Mouse (Mus musculus): ENCODE measurements at regions not wholly inside any gene's neighbourhood (a gene's known extent, or its start where the extent isn't known, plus 50 kb on each side); places are given as distances from the start of the nearest gene placed in this dataset.
A peak's percentile ranks its signal among the peaks of the same experiment; 100 is the strongest.

DNA sequence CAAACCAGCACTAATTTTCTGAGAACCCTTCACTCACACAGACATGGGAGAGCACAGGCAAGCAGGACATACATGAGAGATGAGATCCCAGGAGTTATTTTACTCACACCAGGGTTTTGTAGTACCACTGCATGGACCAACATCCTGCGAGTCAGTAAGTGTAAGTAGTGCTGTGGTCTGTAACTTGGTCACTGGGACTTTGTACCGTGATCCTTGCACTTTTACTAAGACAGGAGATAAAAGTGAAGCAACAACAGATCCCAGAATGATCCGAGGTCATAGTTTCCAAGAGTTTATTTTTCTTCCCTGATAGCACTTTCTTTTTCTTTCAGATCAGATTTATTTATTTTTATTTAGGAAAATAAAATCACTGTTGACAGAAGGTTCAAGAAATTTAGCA lies 54.1 kb upstream of the Mtap start:
- DNase-seq (ENCODE audit: low spot score in 2 of 2), result no peak

GRCm38 (mm10) chr4:89078485-89078884 lies 58.4 kb upstream of the Mtap start:
- no peak for DNase-seq (ENCODE audit: low spot score in 2 of 2)

GRCm38 (mm10) chr4:89074705-89075104 lies 62.2 kb upstream of the Mtap start:
- no peak for DNase-seq (ENCODE audit: low spot score in 2 of 2)

DNA sequence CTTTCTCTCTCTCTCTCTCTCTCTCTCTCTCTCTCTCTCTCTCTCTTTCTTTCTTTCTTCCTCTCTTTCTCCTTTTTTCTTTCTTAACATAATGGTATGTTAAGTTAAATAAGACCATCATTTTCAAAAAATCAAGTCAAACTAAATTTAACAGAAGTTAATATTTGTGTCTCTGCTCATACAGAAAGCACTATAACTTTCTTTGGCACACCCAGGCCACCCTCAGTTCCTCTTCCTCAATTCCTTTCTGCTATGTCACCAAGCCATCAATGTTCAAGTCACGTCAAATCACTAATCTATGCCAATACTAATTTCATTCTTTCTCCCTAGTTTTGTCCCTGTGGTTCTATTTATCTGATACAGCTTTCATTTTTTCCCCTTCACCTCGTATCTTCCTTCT lies 66.5 kb upstream of the Mtap start:
- DNase-seq (ENCODE audit: low spot score in 2 of 2), result no peak

DNA sequence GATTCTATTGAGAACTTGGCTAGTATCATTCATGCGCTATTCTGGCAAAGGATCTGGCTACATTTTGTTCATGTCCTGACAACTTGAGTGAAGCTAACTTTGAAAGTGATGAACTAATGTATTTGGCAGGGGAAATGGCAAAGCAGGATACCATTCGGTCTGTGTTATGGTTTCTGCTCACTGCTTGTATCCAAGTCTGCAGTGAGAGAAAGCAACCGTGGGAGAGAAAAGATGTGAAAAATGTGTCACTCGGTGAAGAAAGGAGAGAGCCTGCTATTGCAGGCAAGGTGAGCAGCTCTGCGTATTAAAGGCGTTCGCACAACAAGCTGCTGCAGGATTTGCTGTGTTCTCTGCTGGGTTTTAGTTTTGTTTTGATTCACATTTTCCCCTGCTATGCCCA lies 72.5 kb upstream of the Mtap start:
- no peak for DNase-seq (ENCODE audit: low spot score in 2 of 2)

- no peak for DNase-seq (ENCODE audit: low spot score in 2 of 2)
These were observed 74.5 kb upstream of the Mtap start for GRCm38 (mm10) chr4:89062384-89062783.

DNA sequence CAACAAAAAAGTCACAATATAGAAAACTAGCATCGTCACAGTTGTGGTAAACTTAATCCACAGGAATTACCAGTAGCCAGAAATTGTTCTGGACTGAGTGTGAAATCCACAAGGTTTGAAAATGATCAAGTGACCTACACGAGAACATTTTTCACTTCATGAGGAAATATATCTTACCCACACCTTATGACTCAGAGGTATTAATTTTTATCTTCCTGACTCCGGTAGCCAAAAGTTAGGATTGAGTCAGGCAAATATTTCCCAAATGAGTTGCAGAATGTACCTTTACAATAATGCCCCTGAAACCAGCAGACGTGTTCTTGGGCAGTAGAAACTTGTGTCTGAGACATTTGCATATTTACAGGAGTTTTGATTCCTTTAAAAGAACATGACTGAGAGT lies 75.3 kb upstream of the Mtap start:
- DNase-seq (ENCODE audit: low spot score in 2 of 2), result no peak

DNA sequence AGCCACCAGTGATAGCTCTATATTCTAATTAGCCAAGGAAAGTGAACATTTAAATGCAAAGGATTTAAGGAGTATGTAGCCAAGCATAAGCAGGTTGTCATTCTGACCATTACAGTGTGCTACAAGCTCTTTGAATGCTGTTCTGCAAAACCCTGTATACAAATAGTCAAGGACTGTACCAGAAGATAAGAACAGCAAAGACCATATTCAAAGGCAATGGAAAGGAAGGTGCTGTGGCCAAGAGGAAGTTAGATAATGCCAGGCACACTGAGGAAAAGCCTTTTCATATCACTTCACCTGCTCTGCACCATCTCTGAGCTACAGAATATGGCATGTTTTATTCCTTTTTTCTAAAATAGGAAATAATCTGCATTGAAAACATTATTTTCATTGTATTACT lies 79.3 kb upstream of the Mtap start:
- DNase-seq (ENCODE audit: low spot score in 2 of 2), result no peak

DNA sequence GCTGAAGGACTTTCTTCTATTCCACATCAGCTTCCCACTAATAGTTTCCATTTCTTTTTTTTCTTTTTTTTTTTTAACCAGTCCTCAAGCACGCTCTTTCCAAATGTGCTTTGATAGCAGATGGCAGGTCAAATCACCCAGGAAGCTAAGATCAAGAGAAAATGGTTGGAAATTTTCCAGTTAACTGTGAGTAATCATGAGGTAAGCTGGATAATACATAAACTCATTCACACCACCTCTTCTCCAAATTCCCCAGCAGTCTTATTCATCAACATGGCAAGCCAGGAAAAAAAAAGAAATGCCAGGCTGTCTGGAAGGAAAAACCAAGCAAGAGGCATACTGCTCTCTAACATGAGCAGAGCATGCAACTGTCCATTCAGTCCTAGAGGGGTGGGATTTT lies 79.8 kb upstream of the Mtap start:
- DNase-seq (ENCODE audit: low spot score in 2 of 2), result no peak

DNA sequence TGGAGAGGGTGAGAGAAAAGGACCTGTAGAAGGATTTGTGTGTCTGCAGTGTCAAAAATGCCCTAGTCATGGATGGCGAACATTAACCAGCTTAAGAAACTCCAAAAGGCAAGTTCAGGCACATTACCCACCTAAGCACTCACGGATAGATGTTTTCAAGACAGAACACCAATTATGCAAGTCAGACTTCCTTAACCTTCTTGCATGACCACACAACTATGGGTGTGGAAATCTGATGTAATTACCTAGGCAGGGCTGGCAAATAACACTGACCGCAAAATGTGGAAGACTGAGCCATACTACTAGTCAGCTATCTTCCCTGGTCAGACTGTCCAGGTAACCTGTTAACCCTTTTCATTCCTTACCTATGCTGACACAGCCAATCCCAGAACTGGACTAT lies 81.0 kb upstream of the Mtap start:
- DNase-seq (ENCODE audit: low spot score in 2 of 2), result no peak

DNA sequence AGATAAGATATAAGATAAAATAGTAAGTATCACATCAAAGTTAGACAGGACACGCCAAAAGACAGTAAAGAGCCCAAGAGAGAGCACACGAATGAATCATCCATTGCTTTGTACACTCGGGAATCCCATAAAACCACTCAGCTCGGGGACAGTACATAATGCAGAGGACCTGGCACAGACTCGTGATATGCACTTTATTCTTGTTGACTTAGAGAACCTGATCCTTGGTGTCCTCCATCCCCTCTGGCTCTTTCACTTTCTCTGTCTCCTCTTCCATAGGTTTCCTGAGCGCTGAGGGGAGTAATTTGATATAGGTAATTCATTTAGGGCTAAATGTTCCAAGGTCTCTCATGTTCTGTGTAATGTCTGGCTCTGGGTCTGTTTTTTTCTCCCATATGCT lies 83.3 kb upstream of the Mtap start:
- no peak for DNase-seq (ENCODE audit: low spot score in 2 of 2)

DNA sequence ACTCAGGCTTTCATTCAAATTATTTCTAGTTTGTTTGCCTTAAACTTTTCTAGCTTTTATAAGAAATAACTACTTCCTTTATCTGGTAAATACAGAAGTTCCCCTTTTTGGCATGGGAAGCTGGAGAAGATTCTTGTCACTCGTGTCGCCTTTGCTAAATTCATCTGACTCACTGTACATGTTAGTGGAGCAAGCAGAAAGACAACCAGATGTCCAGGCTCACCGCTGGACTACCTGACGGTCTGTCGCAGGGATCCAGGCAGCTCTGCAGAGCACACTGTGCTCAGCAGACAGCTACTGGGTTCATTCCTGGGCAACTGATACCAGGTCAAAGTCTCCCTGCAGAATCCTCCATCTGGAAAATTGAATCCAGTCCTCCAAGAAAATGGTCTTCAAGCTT lies 85.0 kb upstream of the Mtap start:
- DNase-seq (ENCODE audit: low spot score in 2 of 2), result no peak

GRCm38 (mm10) chr4:89050551-89051199 lies 86.2 kb upstream of the Mtap start:
- no peak for DNase-seq (ENCODE audit: low spot score in 2 of 2)

DNA sequence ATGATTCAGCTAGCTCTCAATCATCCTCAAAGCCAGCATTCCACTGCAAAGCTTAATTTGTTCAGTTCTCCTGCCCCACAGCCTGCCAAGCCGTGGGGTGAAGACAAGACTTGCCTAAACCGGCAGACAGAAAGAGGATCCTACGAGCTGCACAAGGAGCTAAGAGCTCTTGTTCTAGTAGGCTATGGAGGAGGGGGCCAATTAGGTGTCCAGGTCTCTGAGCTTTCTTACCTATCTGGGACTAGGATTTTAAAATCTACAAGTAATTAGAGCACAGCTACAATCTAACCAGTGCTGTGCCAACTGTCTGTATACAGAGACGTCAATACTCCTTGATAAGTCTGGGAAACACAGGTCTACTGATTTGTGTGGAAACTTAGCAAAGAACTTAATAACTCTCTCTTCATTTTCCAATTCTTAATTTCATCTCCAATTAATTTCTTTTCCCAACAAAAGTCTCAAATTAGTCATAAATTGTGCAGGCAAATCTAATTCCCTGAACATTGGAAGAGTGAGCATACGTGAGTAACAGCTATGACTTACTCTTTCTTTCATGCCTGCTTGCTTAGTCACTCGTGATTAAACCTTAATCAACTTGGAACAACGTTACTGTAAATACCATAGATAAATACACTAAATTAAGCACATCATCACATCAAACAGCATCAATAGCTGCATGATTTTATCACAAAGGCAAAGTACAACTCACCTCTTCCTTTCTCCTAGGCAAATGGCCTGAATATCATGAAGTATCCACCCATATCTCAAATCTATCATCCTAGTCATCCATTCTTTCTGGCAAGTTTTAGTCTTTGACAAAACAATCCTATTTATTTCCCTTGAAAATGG lies 87.1 kb upstream of the Mtap start:
- no peak for DNase-seq (ENCODE audit: low spot score in 2 of 2)

GRCm38 (mm10) chr4:89044516-89044915 lies 92.4 kb upstream of the Mtap start:
- no peak for DNase-seq (ENCODE audit: low spot score in 2 of 2)

DNA sequence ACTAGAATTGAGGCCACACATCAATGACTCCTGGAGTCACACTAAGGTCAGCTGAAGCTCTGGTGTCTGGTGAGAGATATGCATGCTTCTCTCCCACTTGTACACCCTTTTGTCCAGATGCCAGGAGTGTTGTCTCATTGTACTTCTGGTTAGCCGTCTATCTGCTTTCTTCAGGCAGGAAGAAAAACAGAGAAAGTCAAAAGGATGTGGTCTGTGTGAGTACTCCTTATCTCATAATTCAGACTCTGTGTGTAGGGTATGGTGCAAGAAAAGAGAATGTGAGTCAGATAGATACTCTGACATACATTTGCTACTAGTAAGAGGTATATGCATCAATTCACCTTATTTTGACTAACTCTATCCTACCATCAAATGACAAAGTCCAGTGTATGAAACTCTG lies 92.9 kb upstream of the Mtap start:
- no peak for DNase-seq (ENCODE audit: low spot score in 2 of 2)

GRCm38 (mm10) chr4:89040856-89041255 lies 96.1 kb upstream of the Mtap start:
- peak; percentile 2 to 27 for DNase-seq (ENCODE audit: low spot score in 2 of 2)

- no peak for DNase-seq (ENCODE audit: low spot score in 2 of 2)
These were observed 98.0 kb upstream of the Mtap start for GRCm38 (mm10) chr4:89038906-89039305.

DNA sequence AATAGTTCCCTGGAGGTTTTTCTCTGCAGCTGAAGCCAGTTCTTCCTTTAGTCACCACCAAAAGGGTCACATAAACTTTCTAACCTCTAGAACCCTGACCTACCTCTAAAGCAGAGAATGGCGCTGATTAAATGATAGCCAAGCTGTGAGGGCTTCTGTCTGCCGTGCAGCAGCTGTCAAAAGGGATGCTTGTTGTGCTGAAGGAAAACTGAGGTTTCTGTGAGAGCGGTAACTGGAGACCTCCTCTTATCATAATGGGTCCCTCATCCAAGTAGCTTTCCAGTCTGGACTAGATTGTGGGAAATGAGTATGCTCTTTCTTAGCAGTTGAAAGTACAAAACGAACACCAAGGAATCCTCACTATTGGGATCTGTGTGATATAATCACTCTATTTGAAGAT lies 98.8 kb upstream of the Mtap start:
- DNase-seq (ENCODE audit: low spot score in 2 of 2), result no peak

- DNase-seq (ENCODE audit: low spot score in 2 of 2), result no peak
These were observed 102.1 kb upstream of the Mtap start for GRCm38 (mm10) chr4:89034822-89035221.

DNA sequence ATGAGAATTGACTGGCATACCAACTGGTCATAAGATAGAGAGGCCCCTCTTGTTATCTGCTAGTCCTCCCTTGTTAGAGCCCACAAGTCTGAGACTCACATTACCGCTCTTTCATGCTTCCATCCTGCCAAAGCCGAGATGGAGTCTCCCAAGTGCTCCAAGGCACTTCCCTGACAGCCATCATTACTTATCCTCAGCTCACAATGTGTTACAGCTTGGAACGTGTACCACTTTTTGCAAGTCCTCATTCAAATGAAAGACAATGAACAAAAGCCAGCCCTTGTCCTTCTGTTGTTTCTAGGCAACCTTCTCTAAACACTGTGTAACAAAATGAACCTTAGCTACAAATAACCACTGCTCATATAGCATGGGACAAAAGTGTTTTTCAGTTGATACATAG lies 102.6 kb upstream of the Mtap start:
- no peak for DNase-seq (ENCODE audit: low spot score in 2 of 2)

DNA sequence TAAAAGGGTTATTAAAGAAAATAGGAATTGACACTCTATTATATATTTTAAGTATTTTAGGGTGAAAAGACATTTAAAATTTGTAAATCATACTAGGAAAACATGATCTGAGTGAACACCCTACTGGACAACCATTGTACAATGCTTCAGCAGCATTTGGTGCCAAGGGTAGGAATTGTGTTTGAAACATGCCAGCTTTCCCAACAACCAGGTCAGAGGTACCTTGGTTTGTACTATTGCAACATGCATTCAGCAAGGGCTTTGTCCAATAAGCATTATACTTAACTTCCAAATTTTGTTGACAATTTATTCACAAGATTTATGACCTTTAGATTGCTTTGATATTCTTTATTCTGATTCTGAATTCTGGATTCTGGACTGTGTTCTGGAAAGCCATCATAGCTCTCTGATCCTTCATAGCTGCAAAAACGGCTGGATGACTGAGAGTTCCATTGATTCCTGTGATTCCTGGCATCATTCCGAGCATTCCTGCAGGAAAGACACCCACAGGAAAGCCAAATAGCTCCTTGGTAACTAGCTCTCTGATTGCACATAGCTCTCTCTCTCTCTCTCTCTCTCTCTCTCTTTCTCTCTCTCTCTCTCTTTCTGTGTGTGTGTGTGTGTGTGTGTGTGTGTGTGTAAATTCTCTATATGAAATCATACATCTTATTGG lies 124.1 kb upstream of the Mtap start:
- DNase-seq (ENCODE audit: low spot score in 2 of 2), result no peak

DNA sequence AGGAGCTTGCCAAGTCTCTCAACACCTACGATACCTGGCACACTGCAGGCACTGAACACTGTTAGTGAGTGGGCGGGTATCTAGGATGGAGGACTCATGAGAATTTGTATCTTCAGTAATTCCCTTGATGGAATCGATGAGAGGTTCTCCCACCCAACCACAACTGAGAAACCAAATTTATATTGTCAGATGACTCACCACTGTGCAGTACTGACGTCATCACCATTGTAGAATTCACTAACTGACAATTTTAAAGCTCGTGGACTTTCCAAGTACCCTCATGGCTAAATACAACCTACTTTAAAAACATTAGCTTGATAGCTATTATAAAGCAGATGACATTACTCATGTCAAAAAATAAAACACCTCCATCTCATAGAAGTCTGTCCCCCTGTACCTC lies 128.4 kb upstream of the Mtap start:
- DNase-seq (ENCODE audit: low spot score in 2 of 2), result no peak
